8 mouse cellular contexts compared by ENCODE assay signal in the genomic region with DNA sequence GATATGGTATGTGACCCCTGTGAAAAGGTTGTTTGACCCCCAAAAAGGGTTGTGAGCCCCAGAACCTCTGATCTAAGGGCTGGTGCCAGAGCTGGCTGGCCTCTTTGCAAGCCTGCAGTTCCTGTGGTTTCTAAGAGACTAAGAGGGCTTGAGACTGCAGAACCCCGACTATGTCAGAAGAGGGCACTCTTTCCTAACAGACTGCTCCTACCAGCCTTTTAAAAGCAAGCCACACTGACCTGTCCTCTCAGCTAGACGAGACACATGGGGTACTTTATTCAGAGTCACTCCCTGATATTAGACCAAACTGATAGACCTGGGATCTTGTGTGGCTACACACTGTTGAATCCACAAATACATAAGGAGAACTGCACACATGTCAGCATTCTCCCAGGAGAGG. TPM values are rescaled to one million over a fixed set of nuclear protein-coding genes. Genes with fewer than 3 reads are reported as not detected.
A peak's percentile ranks its signal among the peaks of the same experiment; 100 is the strongest.
DNase-seq lines count a peak whose midpoint lies in the region; ATAC-seq and TF ChIP-seq lines count a peak whose summit lies in the region.

No protein-coding gene starts in this region.

- H3K9me3 ChIP-seq in embryonic facial prominence, embryonic 11.5 days (replicated peaks; ENCODE audit: control insufficient read depth, low read length): no peaks in the 10 kb centered on the region
- no peaks in the 10 kb centered on the region for H3K9me3 ChIP-seq in kidney, embryonic 16.5 days (ENCODE audit: low read length)

- H3K27ac ChIP-seq in spleen, adult 2 months (ENCODE audit: insufficient read depth, low read length): no peak overlapping the region
- no peak overlapping the region for H3K27ac ChIP-seq in embryonic facial prominence, embryonic 11.5 days (replicated peaks; ENCODE audit: low read depth, low read length)
- H3K27ac ChIP-seq in kidney, embryonic 16.5 days (ENCODE audit: low read length): no peak overlapping the region
- H3K27ac ChIP-seq in small intestine, adult 2 months (ENCODE audit: insufficient read depth, low read depth, low read length): no peak overlapping the region

- no peak overlapping the region for H3K9ac ChIP-seq in embryonic facial prominence, embryonic 11.5 days (replicated peaks; ENCODE audit: low read length)
- H3K9ac ChIP-seq in kidney, embryonic 16.5 days (replicated peaks; ENCODE audit: low read length): no peak overlapping the region

- peak; percentile 48; the same call in 1 of the 2 replicates for TF ChIP-seq CTCF in spleen, adult 2 months (IDR thresholded peaks at IDR 0.05; ENCODE audit: extremely low read depth, insufficient read depth, insufficient read length, insufficient replicate concordance)
- peak; percentile 24; the same call in 1 of the 2 replicates for TF ChIP-seq CTCF in small intestine, adult 2 months (IDR thresholded peaks at IDR 0.05; ENCODE audit: extremely low read depth, insufficient read length, insufficient replicate concordance, low read depth, low read length)

- H3K27me3 ChIP-seq in spleen, adult 2 months (ENCODE audit: control insufficient read depth, insufficient read depth, low read length): no peaks in the 10 kb centered on the region
- H3K27me3 ChIP-seq in embryonic facial prominence, embryonic 11.5 days (ENCODE audit: control insufficient read depth, insufficient read depth, low read length): no peaks in the 10 kb centered on the region
- H3K27me3 ChIP-seq in kidney, embryonic 16.5 days (ENCODE audit: insufficient read depth, low read length): no peaks in the 10 kb centered on the region
- no peaks in the 10 kb centered on the region for H3K27me3 ChIP-seq in small intestine, adult 2 months (ENCODE audit: control insufficient read depth, insufficient read depth, low read length)

- H3K4me3 ChIP-seq in spleen, adult 2 months (ENCODE audit: extremely low read depth, insufficient read depth, insufficient read length): no peak overlapping the region
- H3K4me3 ChIP-seq in embryonic facial prominence, embryonic 11.5 days (ENCODE audit: low read depth, low read length): no peak overlapping the region
- no peak overlapping the region for H3K4me3 ChIP-seq in kidney, embryonic 16.5 days (ENCODE audit: low read length)
- no peak overlapping the region for H3K4me3 ChIP-seq in small intestine, adult 2 months (ENCODE audit: low read depth, low read length)

- no peak for TF ChIP-seq POLR2A in spleen, adult 2 months (IDR thresholded peaks at IDR 0.05; ENCODE audit: low read depth, low read length)
- no peak for TF ChIP-seq POLR2A in small intestine, adult 2 months (IDR thresholded peaks at IDR 0.05; ENCODE audit: low read depth, low read length)

- no peaks in the 10 kb centered on the region for H3K36me3 ChIP-seq in spleen, adult 2 months (ENCODE audit: control insufficient read depth, insufficient read depth, low read length)
- no peaks in the 10 kb centered on the region for H3K36me3 ChIP-seq in embryonic facial prominence, embryonic 11.5 days (replicated peaks; ENCODE audit: control insufficient read depth, insufficient read depth, low read depth, low read length)
- H3K36me3 ChIP-seq in kidney, embryonic 16.5 days (ENCODE audit: insufficient read depth, low read length): no peaks in the 10 kb centered on the region
- H3K36me3 ChIP-seq in small intestine, adult 2 months (ENCODE audit: control insufficient read depth, insufficient read depth, low read length): no peaks in the 10 kb centered on the region

- peak; percentile 27 to 78 for DNase-seq in adrenal gland, adult (ENCODE audit: inconsistent age in 2 of 2, low spot score in 1 of 2)
- no peak for DNase-seq in adrenal gland, postnatal 25 days
- DNase-seq in spleen, adult 2 months (ENCODE audit: low read depth in 1 of 2, low spot score in 2 of 2): peak; percentile 7 to 26
- no peak for DNase-seq in spleen, postnatal 4 days (ENCODE audit: low spot score in 2 of 2)
- DNase-seq in embryonic facial prominence, embryonic 11.5 days (ENCODE audit: low spot score): peak; percentile 71
- peak; percentile 52 for DNase-seq in lung, postnatal 10 days

- H3K4me2 ChIP-seq in embryonic facial prominence, embryonic 11.5 days (ENCODE audit: low read depth, low read length): no peak overlapping the region
- no peak overlapping the region for H3K4me2 ChIP-seq in kidney, embryonic 16.5 days (replicated peaks; ENCODE audit: low read depth, low read length)

- H3K4me1 ChIP-seq in spleen, adult 2 months (ENCODE audit: control insufficient read depth, insufficient read depth, insufficient read length): no peaks in the 10 kb centered on the region
- no peaks in the 10 kb centered on the region for H3K4me1 ChIP-seq in embryonic facial prominence, embryonic 11.5 days (ENCODE audit: control insufficient read depth, insufficient read depth, low read length)
- no peaks in the 10 kb centered on the region for H3K4me1 ChIP-seq in kidney, embryonic 16.5 days (ENCODE audit: insufficient read depth, low read length)
- no peaks in the 10 kb centered on the region for H3K4me1 ChIP-seq in small intestine, adult 2 months (ENCODE audit: control insufficient read depth, insufficient read depth, insufficient read length, low read length)

- ATAC-seq in embryonic facial prominence, embryonic 11.5 days (replicated peaks; ENCODE audit: insufficient number of reproducible peaks, low FRiP score, low TSS enrichment, low read depth): no peak
- ATAC-seq in kidney, embryonic 16.5 days (ENCODE audit: low FRiP score, low TSS enrichment): peak; percentile 46; the same call in 1 of the 2 replicates

- 2% methylated on average over 2 of the region's 2 CpGs for WGBS in spleen, adult 2 months
- WGBS in embryonic facial prominence, embryonic 11.5 days: 3% methylated on average over 2 of the region's 2 CpGs
- WGBS in kidney, embryonic 16.5 days: 1% methylated on average over 2 of the region's 2 CpGs
- 0% methylated on average over 2 of the region's 2 CpGs for WGBS in small intestine, adult 2 months

RNA-seq across cellular contexts. Expression of gene Fcrls, which starts 19.9 kb away (rescaled TPM):
- 2.4 and 2.8 TPM in 2 replicates for total RNA-seq in adrenal gland, postnatal 25 days (2021)
- 0.11 TPM in 1 of 2 replicates, not detected in the other for polyA plus RNA-seq in spleen, adult 2 months (2012; rRNA removed)
- polyA plus RNA-seq in embryonic facial prominence, embryonic 11.5 days (2014; fragmentation: Nextera tagmentation; extraction: Ambion mirVana): 6.7 and 9.0 TPM in 2 replicates
- polyA plus RNA-seq in kidney, embryonic 16.5 days (2015; fragmentation: Nextera tagmentation; extraction: Ambion mirVana): 5.4 and 5.6 TPM in 2 replicates
- 0.13 and 0.71 TPM in 2 replicates for polyA plus RNA-seq in small intestine, adult 2 months (2012; rRNA removed)

Comparison
In these comparisons a context has a peak if more than half of its experiments do, and no peak if none do; other contexts are left out.
1. DNase-seq: peak in adrenal gland, adult (2 of 2), spleen, adult 2 months (2 of 2), embryonic facial prominence, embryonic 11.5 days (single experiment) and lung, postnatal 10 days (single experiment); none in adrenal gland, postnatal 25 days (single experiment) and spleen, postnatal 4 days (0 of 2).